Mouse (Mus musculus): ENCODE measurements at regions not wholly inside any gene's neighbourhood (a gene's known extent, or its start where the extent isn't known, plus 50 kb on each side); places are given as distances from the start of the nearest gene placed in this dataset.
"Not testable (repeated sequence)": the region's sequence is repeated elsewhere in the genome, so short reads cannot be mapped to it uniquely, and the experiment has no call there.

DNA sequence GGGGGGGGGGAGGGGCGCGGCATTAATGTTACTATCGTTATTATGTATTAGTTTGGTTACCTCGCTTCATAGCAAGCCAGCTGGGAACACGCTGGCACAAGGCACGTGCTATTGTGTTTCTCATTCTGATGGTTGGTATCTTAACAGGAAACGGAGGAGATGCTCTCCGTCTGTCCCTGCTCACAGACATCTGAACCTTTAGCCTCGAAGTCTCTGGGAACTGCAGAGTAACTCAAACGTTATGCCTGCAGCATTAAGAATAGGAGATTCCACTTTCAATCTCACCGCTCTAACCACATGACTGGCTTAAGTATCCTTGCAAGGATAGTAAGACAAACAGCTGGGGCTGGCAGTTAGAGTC is 80.0 kb downstream of the Nfkbiz start:
- H3K4me2 ChIP-seq (replicated peaks; ENCODE audit: low read depth, low read length): no peak overlapping the region
- 52% methylated on average over 11 of the region's 11 CpGs for WGBS
- no peaks in the 10 kb centered on the region for H3K27me3 ChIP-seq (replicated peaks; ENCODE audit: insufficient read depth, low read length)
- H3K9me3 ChIP-seq (ENCODE audit: low read length): no peaks in the 10 kb centered on the region
- ATAC-seq: no peak
- TF ChIP-seq EP300 (IDR thresholded peaks at IDR 0.05) (no peak), CTCF (IDR thresholded peaks at IDR 0.05) (no peak)
- no peaks in the 10 kb centered on the region; the same call in 1 of the 2 replicates for H3K4me1 ChIP-seq (ENCODE audit: insufficient read depth, low read depth, low read length)
- H3K36me3 ChIP-seq (ENCODE audit: insufficient read depth, low read length): no peaks in the 10 kb centered on the region
- no peak overlapping the region for H3K9ac ChIP-seq (replicated peaks; ENCODE audit: low read depth)
- no peak overlapping the region for H3K4me3 ChIP-seq (ENCODE audit: low read depth, low read length)
- H3K27ac ChIP-seq (ENCODE audit: low read length): no peak overlapping the region
- DNase-seq (ENCODE audit: low spot score): no peak

DNA sequence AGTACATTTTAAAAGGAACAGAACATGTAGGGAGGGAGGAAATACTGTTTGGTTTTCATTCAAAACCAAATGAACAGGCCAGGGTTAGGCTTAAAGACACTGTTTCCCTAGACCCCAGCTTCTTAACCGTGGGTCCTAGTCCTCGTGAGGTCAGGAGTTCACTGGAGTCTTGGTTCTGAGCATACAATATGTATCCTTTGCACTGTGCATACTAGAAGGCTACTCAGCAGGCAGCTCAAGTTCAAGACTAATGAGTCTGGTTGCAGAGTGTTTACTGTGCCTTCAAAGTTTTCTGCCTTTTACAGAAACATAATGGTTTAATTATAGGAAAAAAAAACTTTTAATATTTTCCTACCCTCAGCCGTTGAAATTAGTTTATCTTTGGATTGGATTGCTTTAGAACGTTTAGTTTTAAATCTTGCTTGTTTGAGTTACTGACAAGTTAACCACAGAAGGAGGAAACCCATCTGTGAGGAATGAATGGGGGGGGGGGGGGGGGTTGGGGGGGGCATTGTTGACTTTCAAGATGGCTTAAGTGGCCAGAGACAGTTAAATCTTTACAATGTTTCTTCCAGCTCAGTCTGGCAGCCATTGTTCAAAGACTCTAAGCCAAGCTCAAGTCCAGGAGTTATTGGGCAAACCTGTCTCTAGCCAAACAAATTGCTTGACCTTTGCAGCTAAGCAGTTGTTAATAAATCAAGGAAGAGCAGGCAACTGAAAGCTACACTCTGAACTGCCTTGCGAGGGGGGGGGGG is 80.6 kb downstream of the Nfkbiz start:
- Histone ChIP-seq H3K4me2 (replicated peaks; ENCODE audit: low read depth, low read length) (no peak overlapping the region), H3K9ac (replicated peaks; ENCODE audit: low read depth) (no peak overlapping the region), H3K36me3 (ENCODE audit: insufficient read depth, low read length) (no peaks in the 10 kb centered on the region), H3K9me3 (ENCODE audit: low read length) (no peaks in the 10 kb centered on the region), H3K4me1 (ENCODE audit: insufficient read depth, low read depth, low read length) (no peaks in the 10 kb centered on the region; the same call in 1 of the 2 replicates), H3K27ac (ENCODE audit: low read length) (no peak overlapping the region), H3K27me3 (replicated peaks; ENCODE audit: insufficient read depth, low read length) (no peaks in the 10 kb centered on the region), H3K4me3 (ENCODE audit: low read depth, low read length) (no peak overlapping the region)
- DNase-seq (ENCODE audit: low spot score): peak; percentile 24
- TF ChIP-seq EP300 (IDR thresholded peaks at IDR 0.05) (no peak), CTCF (IDR thresholded peaks at IDR 0.05) (no peak)
- WGBS: 14% methylated on average over 4 of the region's 5 CpGs
- ATAC-seq: no peak

DNA sequence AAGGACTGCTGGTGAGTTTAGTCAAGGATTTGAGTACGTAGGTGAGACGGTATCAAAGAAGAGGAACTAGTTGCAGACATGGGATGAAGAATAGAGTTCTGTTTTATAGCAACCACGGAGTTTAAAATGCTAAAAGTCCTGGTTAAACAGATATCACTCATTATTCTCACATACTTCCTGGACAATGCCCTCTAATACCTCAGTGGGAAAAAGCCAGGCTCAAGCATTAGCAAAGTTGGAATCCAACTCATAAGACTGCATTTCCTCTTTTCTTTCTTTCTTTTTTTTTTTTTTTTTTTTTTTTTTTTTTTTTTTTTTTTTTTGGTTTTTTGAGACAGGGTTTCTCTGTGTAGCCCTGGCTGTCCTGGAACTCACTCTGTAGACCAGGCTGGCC is 81.3 kb downstream of the Nfkbiz start:
- Histone ChIP-seq H3K9ac (replicated peaks; ENCODE audit: low read depth) (0 out of 2 replicates have a peak overlapping the region, but pooled peaks have one; percentile 19), H3K27ac (ENCODE audit: low read length) (peak overlapping the region; percentile 55; the same call in 1 of the 2 replicates), H3K4me2 (replicated peaks; ENCODE audit: low read depth, low read length) (peak overlapping the region; percentile 45; the same call in 1 of the 2 replicates)
- not testable (repeated sequence) for DNase-seq (ENCODE audit: low spot score); H3K27me3 ChIP-seq (replicated peaks; ENCODE audit: insufficient read depth, low read length); H3K4me3 ChIP-seq (ENCODE audit: low read depth, low read length); H3K9me3 ChIP-seq (ENCODE audit: low read length); H3K36me3 ChIP-seq (ENCODE audit: insufficient read depth, low read length); H3K4me1 ChIP-seq (ENCODE audit: insufficient read depth, low read depth, low read length)
- ATAC-seq: peak; percentile 32; the same call in 1 of the 2 replicates
- 59% methylated on average over 3 of the region's 3 CpGs for WGBS

DNA sequence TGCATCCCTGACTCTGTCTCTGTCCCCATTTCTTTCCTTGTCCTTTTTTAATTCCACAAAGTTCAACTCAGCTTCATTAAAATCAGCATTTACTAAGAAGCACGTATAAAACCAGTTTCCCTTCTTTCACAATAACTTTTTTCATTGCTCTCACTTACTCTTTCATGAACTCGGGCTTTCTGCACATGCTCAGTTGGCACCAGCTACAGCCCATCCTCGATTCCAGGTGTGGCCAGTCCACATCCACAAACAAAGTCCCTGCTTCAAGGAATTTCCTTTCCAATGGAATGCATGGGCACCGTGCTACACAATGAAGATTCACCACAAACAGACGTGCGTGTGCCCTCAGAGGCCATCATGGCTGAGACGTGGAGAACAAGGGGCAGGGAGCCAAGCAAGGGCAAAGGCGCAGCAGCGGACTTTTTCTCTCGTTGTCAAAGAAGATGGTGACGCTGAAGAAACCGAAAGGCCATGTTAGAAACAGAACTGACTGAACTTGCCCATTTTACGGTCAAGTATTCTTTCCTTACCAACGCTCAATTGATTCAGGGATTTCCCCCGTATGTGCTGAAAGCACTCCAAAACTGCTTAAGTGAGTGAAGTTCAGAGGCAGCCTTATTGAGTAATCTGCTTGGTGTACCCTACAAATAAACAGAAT is 81.8 kb downstream of the Nfkbiz start:
- Histone ChIP-seq H3K27me3 (replicated peaks; ENCODE audit: insufficient read depth, low read length) (no peaks in the 10 kb centered on the region), H3K4me1 (ENCODE audit: insufficient read depth, low read depth, low read length) (no peaks in the 10 kb centered on the region; the same call in 1 of the 2 replicates), H3K9ac (replicated peaks; ENCODE audit: low read depth) (0 out of 2 replicates have a peak overlapping the region, but pooled peaks have one; percentile 19), H3K27ac (ENCODE audit: low read length) (peak overlapping the region; percentile 55; the same call in 1 of the 2 replicates), H3K9me3 (ENCODE audit: low read length) (no peaks in the 10 kb centered on the region), H3K4me3 (ENCODE audit: low read depth, low read length) (peak overlapping the region; percentile 15; the same call in 1 of the 2 replicates), H3K4me2 (replicated peaks; ENCODE audit: low read depth, low read length) (peak overlapping the region; percentile 45), H3K36me3 (ENCODE audit: insufficient read depth, low read length) (no peaks in the 10 kb centered on the region)
- peak; percentile 84 for ATAC-seq
- no peak for TF ChIP-seq CTCF (IDR thresholded peaks at IDR 0.05)
- peak; percentile 58 for TF ChIP-seq EP300 (IDR thresholded peaks at IDR 0.05)
- WGBS: 57% methylated on average over 15 of the region's 15 CpGs
- peak; percentile 83 for DNase-seq (ENCODE audit: low spot score)

DNA sequence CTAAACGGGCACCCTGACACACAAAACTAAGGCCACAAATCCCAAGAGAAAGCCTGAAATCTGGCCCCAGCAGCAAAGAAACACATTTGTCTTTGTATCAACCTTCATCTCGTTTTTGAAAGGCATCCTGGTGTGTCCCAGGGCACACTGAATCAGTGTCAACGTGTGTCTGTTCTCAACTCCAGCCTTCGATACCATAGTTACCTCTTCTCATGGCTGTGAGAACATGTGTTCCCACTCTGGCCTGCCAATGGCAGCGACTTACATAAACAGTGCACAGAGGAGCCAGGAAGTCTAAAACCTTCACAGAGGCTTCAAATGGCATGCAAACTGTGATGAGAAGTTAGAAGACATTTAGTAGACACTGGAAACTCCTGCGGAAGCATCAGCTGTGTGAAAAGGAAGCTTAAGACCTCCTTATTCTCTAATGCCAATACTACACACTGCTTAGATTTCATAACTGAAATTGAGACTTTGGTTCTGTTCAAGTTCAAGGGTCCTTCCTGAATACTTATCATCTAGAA is 83.3 kb downstream of the Nfkbiz start:
- DNase-seq (ENCODE audit: low spot score): no peak
- no peak overlapping the region for H3K4me2 ChIP-seq (replicated peaks; ENCODE audit: low read depth, low read length)
- no peak for TF ChIP-seq CTCF (IDR thresholded peaks at IDR 0.05)
- no peak for TF ChIP-seq EP300 (IDR thresholded peaks at IDR 0.05)
- no peaks in the 10 kb centered on the region; the same call in 1 of the 2 replicates for H3K4me1 ChIP-seq (ENCODE audit: insufficient read depth, low read depth, low read length)
- no peak overlapping the region for H3K4me3 ChIP-seq (ENCODE audit: low read depth, low read length)
- H3K27ac ChIP-seq (ENCODE audit: low read length): no peak overlapping the region
- H3K9ac ChIP-seq (replicated peaks; ENCODE audit: low read depth): no peak overlapping the region
- no peaks in the 10 kb centered on the region for H3K36me3 ChIP-seq (ENCODE audit: insufficient read depth, low read length)
- no peaks in the 10 kb centered on the region for H3K9me3 ChIP-seq (ENCODE audit: low read length)
- WGBS: 63% methylated on average over 6 of the region's 6 CpGs
- no peak for ATAC-seq
- no peaks in the 10 kb centered on the region for H3K27me3 ChIP-seq (replicated peaks; ENCODE audit: insufficient read depth, low read length)

DNA sequence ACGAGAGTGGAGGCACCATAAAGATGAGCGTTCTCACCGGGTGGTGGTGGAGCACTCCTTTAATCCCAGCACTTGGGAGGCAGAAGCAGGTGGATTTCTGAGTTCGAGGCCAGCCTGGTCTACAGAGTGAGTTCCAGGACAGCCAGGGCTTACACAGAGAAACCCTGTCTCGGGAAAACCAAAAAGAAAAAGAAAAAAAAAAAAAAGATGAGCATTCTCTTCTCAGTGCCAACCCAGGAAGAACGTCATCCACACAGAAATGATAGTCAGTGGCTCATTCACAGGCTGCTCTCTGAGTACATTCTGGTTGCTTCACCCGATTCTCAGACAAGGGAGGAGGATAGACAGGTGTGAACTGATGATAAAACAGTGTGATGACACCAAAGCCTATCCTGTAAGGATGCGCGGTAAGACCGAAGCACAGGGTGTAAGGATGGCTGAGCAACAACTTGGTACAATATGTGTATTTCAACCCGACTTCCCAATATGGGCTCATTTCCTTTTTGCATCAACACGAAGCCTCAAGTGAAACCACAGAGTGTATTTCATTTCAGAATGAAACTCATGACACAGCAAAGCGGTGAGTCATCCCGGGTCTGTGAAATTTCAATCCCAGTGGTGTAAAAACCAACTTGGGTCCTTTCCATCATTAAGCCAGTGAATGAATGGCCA is 84.5 kb downstream of the Nfkbiz start:
- TF ChIP-seq EP300 (IDR thresholded peaks at IDR 0.05) (no peak), CTCF (IDR thresholded peaks at IDR 0.05) (no peak)
- H3K4me1 ChIP-seq (ENCODE audit: insufficient read depth, low read depth, low read length): no peaks in the 10 kb centered on the region; the same call in 1 of the 2 replicates

More for the DNA sequence above, 84.5 kb downstream of the Nfkbiz start:
- no peak overlapping the region for H3K4me2 ChIP-seq (replicated peaks; ENCODE audit: low read depth, low read length)
- no peaks in the 10 kb centered on the region for H3K9me3 ChIP-seq (ENCODE audit: low read length)
- H3K27me3 ChIP-seq (replicated peaks; ENCODE audit: insufficient read depth, low read length): no peaks in the 10 kb centered on the region
- DNase-seq (ENCODE audit: low spot score) (peak; percentile 30), ATAC-seq (no peak; the same call in 1 of the 2 replicates)
- H3K36me3 ChIP-seq (ENCODE audit: insufficient read depth, low read length): no peaks in the 10 kb centered on the region
- no peak overlapping the region for H3K4me3 ChIP-seq (ENCODE audit: low read depth, low read length)
- no peak overlapping the region for H3K27ac ChIP-seq (ENCODE audit: low read length)
- H3K9ac ChIP-seq (replicated peaks; ENCODE audit: low read depth): no peak overlapping the region
- WGBS: 81% methylated on average over 14 of the region's 14 CpGs
